Mouse (Mus musculus) lung, embryonic 14.5 days (tissue): Measurements from ENCODE around the gene Ooep. TPM values are rescaled to one million over a fixed set of nuclear protein-coding genes. Genes with fewer than 3 reads are reported as not detected.
"Not testable (repeated sequence)": the region's sequence is repeated elsewhere in the genome, so short reads cannot be mapped to it uniquely, and the experiment has no call there.

Experiments used
- ATAC-seq: fragments of 200-750 bp; cut with Nextera tagmentation; 2 replicates; pipeline ENCODE4 v1.8.0; 2017; ENCODE audit warnings: mild to moderate bottlenecking, moderate TSS enrichment, moderate library complexity; ENCODE audit not compliant: insufficient read depth
- DNase-seq: peaks from one replicate; pipeline ENCODE4 v3.0.0-alpha.2; 2015
- H3K27ac ChIP-seq: fragments of 300-500 bp; sonication (generic); 2 replicates; pipeline ENCODE4 v1.5.1; 2014; ENCODE audit warnings: low read depth, mild to moderate bottlenecking, moderate library complexity
- H3K27me3 ChIP-seq: fragments of 300-500 bp; sonication (generic); 2 replicates; pipeline ENCODE4 v1.6.1; 2014; ENCODE audit warnings: low read length, control low read depth; ENCODE audit not compliant: insufficient read depth
- H3K36me3 ChIP-seq: fragments of 300-500 bp; sonication (generic); 2 replicates; pipeline ENCODE4 v1.6.1; 2014; ENCODE audit warnings: control low read depth; ENCODE audit not compliant: insufficient read depth
- H3K4me1 ChIP-seq: fragments of 300-500 bp; sonication (generic); 2 replicates; pipeline ENCODE4 v1.6.1; 2014; ENCODE audit warnings: antibody characterized with exemption, control low read depth; ENCODE audit not compliant: insufficient read depth
- H3K4me2 ChIP-seq: fragments of 300-500 bp; sonication (generic); 2 replicates; pipeline ENCODE4 v1.6.1; 2014; ENCODE audit warnings: mild to moderate bottlenecking
- H3K4me3 ChIP-seq: fragments of 300-500 bp; sonication (generic); 2 replicates; pipeline ENCODE4 v1.5.1; 2014; ENCODE audit warnings: low read depth, low read length
- H3K9ac ChIP-seq: fragments of 300-500 bp; sonication (generic); 2 replicates; pipeline ENCODE4 v1.6.1; 2014
- H3K9me3 ChIP-seq: fragments of 300-500 bp; sonication (generic); 2 replicates; pipeline ENCODE4 v1.6.1; 2016; ENCODE audit warnings: low read depth, low read length, control low read depth
- CTCF ChIP-seq: IDR thresholded peaks from 2 replicates; pipeline ENCODE4 v1.5.1; 2016; ENCODE audit warnings: antibody characterized with exemption, low read depth
- WGBS: fragments of 180-500 bp; shearing (Covaris S2); extraction: QIAGEN DNeasy Blood & Tissue Kit; methylation state at CpG from one replicate; pipeline ENCODE4 v1.1.7; 2014; 5-methylcytosine and 5-hydroxymethylcytosine counted together
- polyA plus RNA-seq: library from polyadenylated mRNA; unstranded; fragments of >200 nt; fragmentation: Nextera tagmentation; extraction: Ambion mirVana; gene quantifications from 2 replicates; pipeline ENCODE4 v1.2.1, GENCODE M21; 2014

Ooep gene
- polyA plus RNA-seq, 1 experiment from 2014 or later, result 2.9 TPM

- 11% methylated on average over 8 of the region's 8 CpGs for WGBS
- not testable (repeated sequence) for H3K27me3 ChIP-seq, ATAC-seq, H3K4me3 ChIP-seq, H3K27ac ChIP-seq, H3K4me1 ChIP-seq, H3K9ac ChIP-seq, H3K36me3 ChIP-seq, H3K4me2 ChIP-seq, H3K9me3 ChIP-seq
- DNase-seq, result peak; percentile 69
- peak; percentile 83 for TF ChIP-seq CTCF
These were observed 38.2 kb downstream of the Ooep start for GRCm38 (mm10) chr9:78340324-78340723.

GRCm38 (mm10) chr9:78337050-78337449 is 41.5 kb downstream of the Ooep start:
- H3K36me3 ChIP-seq, H3K9ac ChIP-seq, H3K4me1 ChIP-seq, H3K9me3 ChIP-seq, H3K27ac ChIP-seq, H3K4me3 ChIP-seq, H3K4me2 ChIP-seq, H3K27me3 ChIP-seq: not testable (repeated sequence)
- peak; percentile 76 for DNase-seq
- peak; percentile 79 for ATAC-seq

- ATAC-seq, DNase-seq, H3K4me2 ChIP-seq, H3K36me3 ChIP-seq, H3K27ac ChIP-seq, H3K4me3 ChIP-seq, H3K9me3 ChIP-seq, H3K4me1 ChIP-seq, H3K9ac ChIP-seq, H3K27me3 ChIP-seq: not testable (repeated sequence)
- 50% methylated on average over 1 of the region's 1 CpGs for WGBS
These were observed 51.2 kb downstream of the Ooep start, which contains the start of gene Omt2b for GRCm38 (mm10) chr9:78327289-78327688. TSS of gene Omt2b (plus strand) at chr9:78327589.

Other genes with a start within 250 kb of the Ooep start
- gene Gsta4, start 196.0 kb downstream of the Ooep start, polyA plus RNA-seq, result 48.4 and 58.0 TPM in 2 replicates
- not detected in 2 replicates for gene Gsta1, start 148.1 kb downstream of the Ooep start, polyA plus RNA-seq
- not detected in 2 replicates for gene Gm3776, start 121.6 kb downstream of the Ooep start, polyA plus RNA-seq
- not detected in 2 replicates for gene Gm10639, start 88.8 kb downstream of the Ooep start, polyA plus RNA-seq
- not detected in 2 replicates for gene Omt2a, start 63.9 kb downstream of the Ooep start, polyA plus RNA-seq
- gene Omt2b, start 51.1 kb downstream of the Ooep start, polyA plus RNA-seq, result not detected in 2 replicates
- gene Gsta2, start 22.9 kb downstream of the Ooep start, polyA plus RNA-seq, result 0.21 TPM in 1 of 2 replicates, not detected in the other
- not detected in 2 replicates for gene Dppa5a, start 10.5 kb downstream of the Ooep start, polyA plus RNA-seq
- gene Ddx43, start 17.1 kb upstream of the Ooep start, polyA plus RNA-seq, result 0.14 and 0.18 TPM in 2 replicates
- 3.1 and 3.4 TPM in 2 replicates for gene Cgas, start 64.5 kb upstream of the Ooep start, polyA plus RNA-seq
- gene Mto1, start 69.5 kb upstream of the Ooep start, polyA plus RNA-seq, result 25.0 and 26.8 TPM in 2 replicates
- 0.38 and 1.0 TPM in 2 replicates for gene Gm17324, start 70.1 kb upstream of the Ooep start, polyA plus RNA-seq
- 5,431 and 5,487 TPM in 2 replicates for gene Eef1a1, start 110.4 kb upstream of the Ooep start, polyA plus RNA-seq
- gene Slc17a5, start 209.3 kb upstream of the Ooep start, polyA plus RNA-seq, result 12.2 and 12.7 TPM in 2 replicates
- gene Cd109, start 236.8 kb upstream of the Ooep start, polyA plus RNA-seq, result 14.2 and 14.4 TPM in 2 replicates